Mouse (Mus musculus) CH12.LX (cell line): ENCODE results near the gene Tada2a. TPM values are rescaled to one million over a fixed set of nuclear protein-coding genes. Genes with fewer than 3 reads are reported as not detected.

ENCODE experiments used
- DNase-seq: peaks from one replicate; pipeline ENCODE4 v3.0.0-alpha.2; 2013; ENCODE audit errors: extremely low read depth
- H3K27ac ChIP-seq: 2 replicates; pipeline ENCODE4 v1.5.1; 2012; ENCODE audit warnings: low read depth, mild to moderate bottlenecking, control low read depth, moderate library complexity; ENCODE audit not compliant: insufficient read depth
- H3K27me3 ChIP-seq: replicated peaks from 2 replicates; pipeline ENCODE3; 2012; ENCODE audit warnings: inconsistent platforms
- H3K36me3 ChIP-seq, 2 experiments: replicated peaks in 1 of 2; 2 replicates each; pipeline versions ENCODE3 to v1.6.1; 2012; ENCODE audit warnings: inconsistent platforms in 1 of 2, low read length in 1 of 2, mild to moderate bottlenecking in 1 of 2, mixed read lengths in 1 of 2, moderate library complexity in 1 of 2; ENCODE audit not compliant: control insufficient read depth in 1 of 2, insufficient read depth in 1 of 2
- H3K4me1 ChIP-seq, 2 experiments: 2 replicates each; pipeline ENCODE4 v1.6.1; 2012; ENCODE audit warnings: inconsistent platforms in 1 of 2, moderate library complexity in 1 of 2; ENCODE audit not compliant: insufficient read depth in 2 of 2, control insufficient read depth in 1 of 2
- H3K4me2 ChIP-seq: 2 replicates; pipeline ENCODE4 v1.6.1; 2012; ENCODE audit warnings: low read depth, mild to moderate bottlenecking, control low read depth; ENCODE audit not compliant: poor library complexity, insufficient read depth, severe bottlenecking
- H3K4me3 ChIP-seq, 3 experiments: fragments of 150-350 bp in 1 of 3; sonication (generic) in 1 of 3; replicated peaks in 1 of 3; 2 replicates each; pipeline versions ENCODE3 to v1.5.1; 2011 to 2012; ENCODE audit warnings: low read depth in 2 of 3, low read length in 2 of 3, mild to moderate bottlenecking in 2 of 3, moderate library complexity in 2 of 3, control low read depth in 1 of 3, improper control_type of control experiment in 1 of 3, inconsistent platforms in 1 of 3, mixed read lengths in 1 of 3; ENCODE audit not compliant: poor library complexity in 1 of 3
- H3K79me2 ChIP-seq: replicated peaks from 2 replicates; pipeline ENCODE4 v1.6.1; 2012; ENCODE audit warnings: mild to moderate bottlenecking, moderate library complexity; ENCODE audit not compliant: control insufficient read depth, poor library complexity, insufficient read depth, severe bottlenecking; ENCODE audit errors: extremely low read depth
- H3K9ac ChIP-seq: 2 replicates; pipeline ENCODE4 v1.6.1; 2012; ENCODE audit warnings: low read depth, mild to moderate bottlenecking, control low read depth, moderate library complexity; ENCODE audit not compliant: insufficient read depth
- H3K9me3 ChIP-seq: replicated peaks from 2 replicates; pipeline ENCODE3; 2012; ENCODE audit warnings: low read length, inconsistent platforms, mixed read lengths
- BHLHE40 ChIP-seq: IDR thresholded peaks from 2 replicates; pipeline ENCODE4 v1.6.1; 2011; ENCODE audit warnings: mild to moderate bottlenecking, low read depth, low read length, improper control_type of control experiment
- CHD1 ChIP-seq: IDR thresholded peaks from 2 replicates; pipeline ENCODE4 v1.6.1; 2012; ENCODE audit warnings: low read depth, low read length, improper control_type of control experiment, inconsistent platforms
- CHD2 ChIP-seq: IDR thresholded peaks from 2 replicates; pipeline ENCODE4 v1.6.1; 2011; ENCODE audit warnings: low read length, improper control_type of control experiment
- E2F4 ChIP-seq: IDR thresholded peaks from 2 replicates; pipeline ENCODE4 v1.6.1; 2011; ENCODE audit warnings: low read depth, low read length, improper control_type of control experiment; ENCODE audit not compliant: insufficient replicate concordance
- EP300 ChIP-seq: IDR thresholded peaks from 2 replicates; pipeline ENCODE4 v1.6.1; 2011; ENCODE audit warnings: low read length, improper control_type of control experiment
- ETS1 ChIP-seq: conservative IDR thresholded peaks from 2 replicates; pipeline ENCODE4 v1.6.1; 2012; ENCODE audit warnings: low read depth, mild to moderate bottlenecking, inconsistent platforms, low read length, improper control_type of control experiment, moderate library complexity
- JUN ChIP-seq: IDR thresholded peaks from 2 replicates; pipeline ENCODE4 v1.6.1; 2011; ENCODE audit warnings: low read depth, mild to moderate bottlenecking, low read length, improper control_type of control experiment, moderate library complexity; ENCODE audit not compliant: insufficient read depth
- JUND ChIP-seq: conservative IDR thresholded peaks from 2 replicates; pipeline ENCODE4 v1.6.1; 2011; ENCODE audit warnings: low read depth, low read length, improper control_type of control experiment
- KAT2A ChIP-seq: IDR thresholded peaks from 2 replicates; pipeline ENCODE4 v1.6.1; 2012; ENCODE audit warnings: low read length, improper control_type of control experiment, inconsistent platforms; ENCODE audit not compliant: insufficient replicate concordance
- MAFK ChIP-seq: IDR thresholded peaks from 2 replicates; pipeline ENCODE4 v1.6.1; 2011; ENCODE audit warnings: low read length, improper control_type of control experiment; ENCODE audit not compliant: insufficient replicate concordance
- MAX ChIP-seq: IDR thresholded peaks from 2 replicates; pipeline ENCODE4 v1.6.1; 2011; ENCODE audit warnings: low read length, improper control_type of control experiment
- MAZ ChIP-seq: IDR thresholded peaks from 2 replicates; pipeline ENCODE4 v1.6.1; 2012; ENCODE audit warnings: low read depth, mild to moderate bottlenecking, inconsistent platforms, low read length, improper control_type of control experiment, moderate library complexity
- MEF2A ChIP-seq: IDR thresholded peaks from 2 replicates; pipeline ENCODE4 v1.6.1; 2014; ENCODE audit warnings: low read depth, mild to moderate bottlenecking, inconsistent platforms, low read length, improper control_type of control experiment, borderline replicate concordance
- MXI1 ChIP-seq: IDR thresholded peaks from 2 replicates; pipeline ENCODE4 v1.6.1; 2011; ENCODE audit warnings: mild to moderate bottlenecking, low read depth, low read length, improper control_type of control experiment
- NELFE ChIP-seq: IDR thresholded peaks from 2 replicates; pipeline ENCODE4 v1.6.1; 2011; ENCODE audit warnings: low read depth, low read length, improper control_type of control experiment
- POLR2A ChIP-seq: IDR thresholded peaks from 2 replicates; pipeline ENCODE4 v1.6.1; 2011; ENCODE audit warnings: low read depth, mild to moderate bottlenecking, improper control_type of control experiment, low read length
- RAD21 ChIP-seq: IDR thresholded peaks from 2 replicates; pipeline ENCODE4 v1.6.1; 2011; ENCODE audit warnings: low read depth, mild to moderate bottlenecking, low read length, improper control_type of control experiment, moderate library complexity
- RCOR1 ChIP-seq: conservative IDR thresholded peaks from 2 replicates; pipeline ENCODE4 v1.6.1; 2012; ENCODE audit warnings: low read depth, mild to moderate bottlenecking, inconsistent platforms, low read length, improper control_type of control experiment
- SIN3A ChIP-seq: IDR thresholded peaks from 2 replicates; pipeline ENCODE4 v1.6.1; 2012; ENCODE audit warnings: low read length, improper control_type of control experiment, inconsistent platforms
- TBP ChIP-seq: conservative IDR thresholded peaks from 2 replicates; pipeline ENCODE4 v1.6.1; 2011; ENCODE audit warnings: low read depth, low read length, improper control_type of control experiment
- TCF12 ChIP-seq: IDR thresholded peaks from 2 replicates; pipeline ENCODE4 v1.6.1; 2014; ENCODE audit warnings: low read depth, mild to moderate bottlenecking, inconsistent platforms, low read length, improper control_type of control experiment
- UBTF ChIP-seq: IDR thresholded peaks from 2 replicates; pipeline ENCODE4 v1.6.1; 2012; ENCODE audit warnings: low read depth, mild to moderate bottlenecking, inconsistent platforms, low read length, improper control_type of control experiment, moderate library complexity
- USF1 ChIP-seq: IDR thresholded peaks from 2 replicates; pipeline ENCODE4 v1.6.1; 2014; ENCODE audit warnings: low read depth, mild to moderate bottlenecking, inconsistent platforms, low read length, improper control_type of control experiment
- USF2 ChIP-seq: conservative IDR thresholded peaks from 2 replicates; pipeline ENCODE4 v1.6.1; 2011; ENCODE audit warnings: low read depth, low read length, improper control_type of control experiment
- ZC3H11A ChIP-seq: IDR thresholded peaks from 2 replicates; pipeline ENCODE4 v1.6.1; 2012; ENCODE audit warnings: low read depth, mild to moderate bottlenecking, inconsistent platforms, low read length, improper control_type of control experiment
- ZKSCAN1 ChIP-seq: IDR thresholded peaks from 2 replicates; pipeline ENCODE4 v1.6.1; 2012; ENCODE audit warnings: low read depth, inconsistent platforms, low read length, improper control_type of control experiment, borderline replicate concordance
- ZMIZ1 ChIP-seq: IDR thresholded peaks from 2 replicates; pipeline ENCODE4 v1.6.1; 2012; ENCODE audit warnings: low read depth, mild to moderate bottlenecking, inconsistent platforms, low read length, improper control_type of control experiment
- ZNF384 ChIP-seq: IDR thresholded peaks from 2 replicates; pipeline ENCODE4 v1.6.1; 2012; ENCODE audit warnings: low read depth, low read length, improper control_type of control experiment, inconsistent platforms
- dilution Hi-C: fragments of 300-500 bp; cut with MboI; formaldehyde crosslinking; loops from 2 replicates; pipeline ENCODE4 v1.14.3; 2020; ENCODE audit warnings: low sequenced_read_pairs; ENCODE audit not compliant: extremely low pct_unique_long_range_greater_than_20kb, extremely low pct_ligation_motif_present
- in situ Hi-C: fragments of 300-500 bp; cut with MboI; formaldehyde crosslinking; loops from 3 replicates; pipeline ENCODE4 v1.14.3; 2019; ENCODE audit warnings: low sequenced_read_pairs, low pct_ligation_motif_present, low pct_unique_long_range_greater_than_20kb, mixed read lengths
- polyA plus RNA-seq: library from polyadenylated mRNA; unstranded; fragments of >175 nt; gene quantifications from 2 replicates; pipeline ENCODE4 v1.2.1, GENCODE M21; 2012; ENCODE audit warnings: low read depth; ENCODE audit not compliant: insufficient read length
- total RNA-seq, 2 experiments: library from RNA; depleted of rRNA; stranded (reverse); fragments of 300-350 nt in 1 of 2; fragments of >200 nt in 1 of 2; gene quantifications; 2 replicates each; pipeline ENCODE4 v1.2.3; 2012 to 2014

Tada2a gene
- total and polyA plus RNA-seq, 3 experiments = 34.1 to 66.1 (median 37.5) TPM

GRCm38 (mm10) chr11:84053055-84053454, 76.3 kb downstream of the Tada2a start:
- Histone ChIP-seq H3K4me2 (no peak overlapping the region), H3K4me3 (no peak overlapping the region), H3K4me1 (peaks cover 22 to 58% of the 10 kb centered on the region in 2 experiments), H3K9ac (no peak overlapping the region), H3K36me3 (peaks cover 79 to 91% of the 10 kb centered on the region in 2 experiments), H3K27me3 (no peaks in the 10 kb centered on the region), H3K9me3 (peaks cover 6% of the 10 kb centered on the region), H3K27ac (no peak overlapping the region), H3K79me2 (peaks cover 71% of the 10 kb centered on the region)
- dilution Hi-C loops = no loop called here
- no peak for DNase-seq
- TF ChIP-seq MEF2A = no peak
- TF ChIP-seq TBP = no peak
- TF ChIP-seq BHLHE40 = no peak
- no peak for TF ChIP-seq ETS1
- no peak for TF ChIP-seq UBTF
- no peak for TF ChIP-seq CHD2
- TF ChIP-seq USF2 = no peak
- TF ChIP-seq SIN3A = no peak
- no peak for TF ChIP-seq MXI1
- no peak for TF ChIP-seq E2F4
- no peak for TF ChIP-seq ZKSCAN1
- no peak for TF ChIP-seq JUND
- TF ChIP-seq USF1 = no peak
- TF ChIP-seq MAFK = no peak
- TF ChIP-seq RAD21 = no peak
- no peak for TF ChIP-seq ZMIZ1
- no peak for TF ChIP-seq EP300
- TF ChIP-seq NELFE = no peak
- TF ChIP-seq RCOR1 = no peak
- TF ChIP-seq POLR2A = no peak
- in situ Hi-C loops = no loop called here

GRCm38 (mm10) chr11:84048411-84048810, 81.0 kb downstream of the Tada2a start:
- Histone ChIP-seq H3K4me1 (peaks cover 20 to 73% of the 10 kb centered on the region in 2 experiments), H3K79me2 (peaks cover 28% of the 10 kb centered on the region), H3K9me3 (no peaks in the 10 kb centered on the region), H3K36me3 (peaks cover 63 to 71% of the 10 kb centered on the region in 2 experiments), H3K4me3 (no peak overlapping the region), H3K27me3 (no peaks in the 10 kb centered on the region), H3K4me2 (no peak overlapping the region), H3K9ac (no peak overlapping the region), H3K27ac (no peak overlapping the region)
- TF ChIP-seq TBP (no peak), NELFE (no peak), ZNF384 (no peak), CHD1 (no peak), TCF12 (no peak), MEF2A (no peak), RCOR1 (no peak), JUN (no peak), SIN3A (no peak), KAT2A (no peak), JUND (no peak), ZC3H11A (no peak), E2F4 (no peak), CHD2 (no peak), MAZ (no peak), BHLHE40 (no peak), MXI1 (no peak), MAX (no peak)
- no peak for DNase-seq
- dilution Hi-C loops (no loop called here), in situ Hi-C loops (loop anchor here (10.0 kb wide), 1 partner anchor 264 kb away; no protein-coding TSS in a partner anchor)
